Mouse (Mus musculus): ENCODE results near the gene Ephb1.

Ephb1 gene

DNA sequence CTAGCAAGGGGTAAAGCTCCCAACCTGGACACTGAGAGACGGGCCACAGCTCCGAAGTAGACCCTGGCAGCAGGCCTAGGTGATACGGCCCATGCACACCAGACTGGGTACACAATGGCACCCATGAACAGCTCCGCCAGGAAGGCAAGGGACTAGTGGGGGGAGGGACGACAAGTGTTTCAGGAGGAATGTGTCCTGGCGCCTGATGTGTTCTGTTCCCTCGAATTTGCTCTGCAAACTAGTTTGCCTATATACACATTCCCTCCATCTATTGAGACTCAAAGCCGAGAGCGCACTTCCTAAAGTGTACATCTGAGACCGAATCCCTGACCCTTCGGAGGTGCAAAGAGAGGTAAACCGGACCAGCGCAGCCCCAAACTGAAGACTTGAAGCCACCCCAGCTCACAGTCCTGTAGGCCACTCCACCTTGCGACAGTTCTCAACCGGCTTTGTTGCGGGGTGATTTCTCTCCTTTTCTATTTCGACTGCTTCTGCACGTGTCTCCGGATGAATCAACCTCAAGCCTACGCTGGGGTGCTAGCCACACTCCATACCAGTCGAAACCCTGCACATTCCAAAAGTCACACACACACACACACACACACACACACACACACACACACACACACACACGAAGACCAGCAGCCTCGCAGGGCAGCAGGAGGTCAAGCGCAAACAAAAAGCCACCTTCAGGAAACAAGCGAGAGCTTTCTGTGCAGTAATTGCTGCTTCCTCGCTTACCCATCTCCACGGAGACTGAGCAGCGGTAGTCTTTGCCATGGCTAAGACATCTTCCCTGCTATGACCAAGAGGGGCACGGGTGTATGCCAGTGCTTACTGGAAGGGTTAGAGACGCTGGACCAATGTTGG is 2.1 kb downstream of the Ephb1 start:
- DNase-seq (ENCODE audit: low spot score in 2 of 2) = no peak

DNA sequence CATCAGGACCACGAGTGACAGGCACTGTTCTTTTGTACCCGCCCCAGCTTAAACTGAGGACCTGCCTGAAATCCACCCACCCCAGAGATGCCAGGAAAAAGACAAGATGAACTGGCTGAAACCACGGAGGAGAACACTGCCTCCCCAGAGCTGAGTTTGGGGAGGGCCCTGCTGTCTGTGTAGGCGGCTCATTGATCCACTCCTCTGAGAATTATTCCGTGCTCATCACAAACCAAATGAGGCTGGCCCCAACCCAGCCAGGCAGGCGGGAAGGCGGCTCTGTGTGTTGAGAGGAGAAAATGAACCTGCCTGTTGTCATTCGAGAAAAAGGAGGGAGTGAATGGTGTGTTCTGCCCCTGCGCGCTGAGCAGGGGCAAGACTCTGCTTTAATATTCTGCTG is 2.8 kb downstream of the Ephb1 start:
- no peak for DNase-seq (ENCODE audit: low spot score in 2 of 2)

GRCm38 (mm10) chr9:102351221-102351620 is 3.3 kb downstream of the Ephb1 start:
- no peak for DNase-seq (ENCODE audit: low spot score in 2 of 2)

DNA sequence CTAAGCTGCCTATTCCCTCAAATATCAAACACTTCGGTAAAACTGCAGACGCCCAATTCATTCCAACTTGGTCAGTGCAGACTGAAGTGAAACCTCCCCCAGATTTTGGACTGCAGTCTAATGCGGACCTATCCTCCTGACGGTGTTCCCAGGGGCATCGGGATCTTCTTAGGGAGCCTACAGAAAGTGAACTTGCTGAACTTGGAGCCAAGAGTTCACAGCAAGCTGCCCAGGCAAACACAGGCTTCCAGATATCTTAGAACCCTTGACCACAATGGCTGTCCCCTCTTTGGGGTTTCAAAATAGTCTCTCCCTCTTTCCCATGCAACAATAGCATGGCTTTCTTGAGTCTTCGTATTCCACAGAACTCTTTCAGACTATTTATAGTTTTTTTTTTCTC is 3.8 kb downstream of the Ephb1 start:
- no peak for DNase-seq (ENCODE audit: low spot score in 2 of 2)

GRCm38 (mm10) chr9:102350076-102350475 is 4.4 kb downstream of the Ephb1 start:
- DNase-seq (ENCODE audit: low spot score in 2 of 2) = no peak

DNA sequence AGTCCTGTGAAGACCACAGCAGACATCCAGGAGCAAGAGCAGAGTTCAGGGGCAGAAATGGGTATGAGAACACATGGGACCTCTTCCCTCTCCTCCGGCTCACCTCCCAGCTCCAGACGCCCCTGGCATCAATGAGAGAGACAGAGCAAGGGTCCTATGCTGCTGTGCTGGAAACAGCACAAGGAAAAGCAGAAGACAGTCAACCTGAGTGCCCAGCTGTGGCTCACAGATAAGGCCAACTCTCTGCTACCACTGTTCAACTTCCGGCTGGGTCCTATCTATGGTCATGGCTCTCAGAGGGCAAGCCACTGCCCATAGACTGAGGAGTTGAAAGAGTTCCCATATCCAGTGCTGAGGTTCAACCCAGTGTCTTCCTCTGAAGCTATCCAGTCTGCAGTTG is 7.7 kb downstream of the Ephb1 start:
- no peak for DNase-seq (ENCODE audit: low spot score in 2 of 2)

DNA sequence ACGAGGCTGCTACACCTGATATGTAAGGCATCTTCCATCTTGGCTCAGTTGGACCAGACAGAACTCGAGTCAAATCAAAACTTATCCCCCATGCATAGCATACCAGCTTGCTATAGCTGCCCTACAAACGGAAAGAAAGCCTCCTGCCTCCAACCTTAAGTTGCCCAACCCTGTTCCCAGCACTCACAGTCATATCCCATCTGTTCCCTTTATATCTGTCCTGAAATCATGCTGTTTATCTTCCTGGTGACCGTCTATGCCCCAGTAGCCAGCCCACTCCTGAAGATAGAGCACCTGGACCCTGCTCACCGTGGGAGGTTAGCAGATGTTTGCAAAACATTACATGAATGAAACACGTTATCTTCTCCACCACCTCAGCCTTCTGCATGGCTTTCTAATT is 9.0 kb downstream of the Ephb1 start:
- DNase-seq (ENCODE audit: low spot score in 2 of 2) = no peak

- DNase-seq (ENCODE audit: low spot score in 2 of 2) = no peak
These were observed 9.4 kb downstream of the Ephb1 start for GRCm38 (mm10) chr9:102345047-102345446.

DNA sequence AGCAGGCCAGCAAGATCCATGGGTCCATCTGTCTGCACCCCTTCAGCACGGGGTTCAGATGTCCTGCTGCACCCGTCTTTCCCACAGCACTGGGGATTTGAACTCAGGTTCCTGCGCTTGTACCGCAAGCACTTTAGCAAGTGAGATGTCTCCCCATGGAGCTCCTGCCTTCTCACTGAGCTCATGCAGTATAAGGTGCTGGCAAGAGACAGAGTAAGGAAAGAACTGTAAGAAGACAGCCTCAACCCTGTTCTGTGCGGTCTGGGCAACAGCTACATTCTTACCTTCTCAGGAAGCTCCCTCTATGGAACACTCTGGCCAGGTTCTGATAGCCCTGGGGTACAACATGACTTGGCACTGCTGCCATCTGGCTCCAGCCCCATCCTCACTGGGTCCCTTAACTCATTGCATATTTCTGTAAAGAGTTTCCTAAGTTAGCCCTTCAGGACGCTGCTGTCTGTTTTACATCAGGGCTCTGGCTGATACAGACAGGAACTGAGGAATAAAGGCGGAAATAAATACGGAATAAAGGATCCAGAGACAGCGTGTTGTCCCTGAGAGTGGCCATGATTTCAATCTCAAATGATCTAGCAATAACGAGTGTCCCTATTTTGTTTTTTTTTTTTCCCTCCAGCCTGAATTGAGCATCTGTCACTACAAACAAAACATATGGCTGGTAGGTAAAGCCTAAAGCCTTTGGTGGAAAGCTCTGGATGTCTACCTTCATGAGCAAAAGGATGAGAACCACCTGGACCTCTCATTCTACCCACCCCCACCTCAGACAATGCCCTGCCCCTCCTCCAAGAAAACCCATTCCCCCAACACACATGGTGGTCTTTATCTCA is 10.2 kb downstream of the Ephb1 start:
- no peak for DNase-seq (ENCODE audit: low spot score in 2 of 2)

- DNase-seq (ENCODE audit: low spot score in 2 of 2) = no peak
These were observed 11.4 kb downstream of the Ephb1 start for GRCm38 (mm10) chr9:102343061-102343460.

DNA sequence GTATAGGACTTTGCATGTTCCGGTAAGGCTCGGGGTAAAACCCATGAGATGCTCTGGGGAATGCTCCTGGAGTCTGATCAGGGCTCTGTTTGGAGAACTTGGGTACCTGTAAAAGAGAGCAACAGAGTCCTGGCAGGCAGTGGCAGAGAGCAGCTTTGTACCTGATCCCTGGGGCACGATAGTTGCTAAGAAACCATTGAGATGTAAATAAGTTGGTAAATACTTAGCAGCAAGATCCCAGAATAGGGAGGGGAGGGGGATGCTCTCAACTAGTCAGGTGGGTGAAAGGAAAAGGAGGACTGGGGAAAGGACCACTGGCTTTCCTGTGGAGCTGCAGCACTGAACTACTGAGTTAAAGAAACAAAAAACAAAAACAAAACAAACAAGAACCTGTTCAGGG is 12.5 kb downstream of the Ephb1 start:
- DNase-seq (ENCODE audit: low spot score in 2 of 2) = no peak

GRCm38 (mm10) chr9:102340768-102341167 is 13.7 kb downstream of the Ephb1 start:
- DNase-seq (ENCODE audit: low spot score in 2 of 2) = no peak

GRCm38 (mm10) chr9:102335571-102336282 is 18.8 kb downstream of the Ephb1 start:
- DNase-seq (ENCODE audit: low spot score in 2 of 2) = no peak

- DNase-seq (ENCODE audit: low spot score in 2 of 2) = no peak
These were observed 24.0 kb downstream of the Ephb1 start for GRCm38 (mm10) chr9:102330266-102331060.

DNA sequence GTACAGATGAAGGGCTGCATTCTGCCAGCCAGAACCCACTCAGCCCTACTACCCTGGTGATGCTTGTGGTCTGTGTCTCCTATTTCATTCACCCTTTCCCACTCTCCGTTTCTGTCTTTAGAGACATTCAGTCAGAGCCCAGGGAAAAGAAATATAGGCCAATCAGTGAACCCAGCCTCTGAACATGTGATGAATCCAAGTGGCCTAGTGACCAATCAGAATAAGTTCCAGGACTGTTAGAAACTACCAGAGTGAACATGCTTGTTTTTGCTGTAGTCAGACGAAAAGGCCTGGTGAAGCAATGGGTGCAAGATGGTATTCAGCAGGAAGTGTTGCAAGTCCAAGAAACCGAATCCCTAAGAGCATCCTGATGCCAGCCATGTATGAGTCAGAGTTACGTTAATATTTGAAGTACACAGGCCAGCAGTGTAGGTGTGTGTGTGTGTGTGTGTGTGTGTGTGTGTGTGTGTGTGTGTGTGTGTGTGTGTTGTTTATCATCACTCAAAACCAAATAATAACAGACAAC is 26.8 kb downstream of the Ephb1 start:
- no peak for DNase-seq (ENCODE audit: low spot score in 2 of 2)

GRCm38 (mm10) chr9:102315436-102315835 is 39.1 kb downstream of the Ephb1 start:
- no peak for DNase-seq (ENCODE audit: low spot score in 2 of 2)

DNA sequence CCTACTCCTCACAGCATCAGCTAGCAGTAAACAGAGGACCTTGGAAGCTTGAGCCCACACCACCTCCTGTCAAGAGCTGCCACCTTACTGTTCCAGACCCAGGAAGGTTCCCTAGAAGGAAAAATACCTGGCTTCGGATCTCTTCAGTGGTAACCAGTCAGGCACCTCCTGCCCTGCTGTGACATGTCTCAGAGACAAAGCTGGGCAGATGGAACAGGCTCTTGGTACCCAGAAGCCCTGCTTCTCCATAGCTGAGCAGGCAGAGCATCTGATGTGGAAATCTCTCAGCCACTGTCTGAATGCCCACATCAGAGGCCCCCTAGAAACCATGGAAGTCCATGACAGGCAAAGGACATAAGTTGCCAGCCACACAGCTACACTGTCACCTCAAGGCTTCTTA is 39.7 kb downstream of the Ephb1 start:
- DNase-seq (ENCODE audit: low spot score in 2 of 2) = no peak

DNA sequence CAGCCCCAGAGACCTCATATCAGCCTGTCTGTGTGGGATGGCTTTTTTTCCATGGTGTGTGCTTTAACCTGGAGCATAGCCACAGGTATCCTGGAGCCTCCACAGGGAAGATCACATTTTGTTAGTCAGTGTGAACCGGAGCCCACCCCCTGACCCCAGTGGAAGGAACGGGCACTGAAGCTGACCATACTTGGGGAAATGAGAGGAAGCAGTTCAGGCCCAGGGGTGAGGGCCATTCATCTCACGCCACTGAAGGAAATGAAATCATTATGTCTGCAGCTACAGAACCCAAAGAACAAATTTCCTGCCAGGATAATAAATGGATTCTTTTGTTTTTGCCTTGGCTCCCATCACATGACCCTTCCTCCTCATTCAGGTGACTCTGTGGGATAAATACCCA is 44.1 kb downstream of the Ephb1 start:
- no peak for DNase-seq (ENCODE audit: low spot score in 2 of 2)

GRCm38 (mm10) chr9:102309278-102309677 is 45.2 kb downstream of the Ephb1 start:
- DNase-seq (ENCODE audit: low spot score in 2 of 2) = no peak

DNA sequence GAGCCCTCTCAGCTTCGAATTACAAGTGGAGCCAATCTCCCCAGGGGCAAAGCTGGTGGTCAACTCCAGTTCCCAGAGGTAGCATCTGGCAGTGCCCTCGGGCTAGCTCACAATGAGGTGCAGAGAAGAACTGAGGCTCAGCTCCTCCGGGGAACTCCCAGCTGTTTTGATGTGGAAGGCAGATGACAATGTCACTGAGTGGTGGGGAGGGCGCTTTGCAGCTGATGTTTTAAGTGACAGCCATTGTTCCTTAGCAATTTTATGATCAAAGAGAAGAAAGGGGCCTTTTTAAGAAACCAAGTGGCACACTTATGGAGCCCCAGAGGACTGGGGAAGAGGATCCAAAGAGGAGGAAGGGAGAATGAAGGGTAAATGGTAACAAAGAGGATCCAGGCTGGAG is 46.8 kb downstream of the Ephb1 start:
- no peak for DNase-seq (ENCODE audit: low spot score in 2 of 2)

All from urinary bladder, adult 18-20 months (tissue).